Mouse (Mus musculus) forebrain, embryonic 14.5 days (tissue): Measurements from ENCODE around the gene Mip. TPM values are rescaled to one million over a fixed set of nuclear protein-coding genes. Genes with fewer than 3 reads are reported as not detected.
"Not testable (repeated sequence)": the region's sequence is repeated elsewhere in the genome, so short reads cannot be mapped to it uniquely, and the experiment has no call there.

ENCODE experiments used
- ATAC-seq: fragments of 200-750 bp; cut with Nextera tagmentation; 2 replicates; pipeline ENCODE4 v1.8.0; 2017; ENCODE audit warnings: mild to moderate bottlenecking, moderate library complexity
- DNase-seq: peaks from one replicate; pipeline ENCODE4 v3.0.0-alpha.2; 2015; ENCODE audit warnings: low spot score
- H3K27ac ChIP-seq: fragments of 300-500 bp; sonication (generic); 2 replicates; pipeline ENCODE4 v1.5.1; 2014; ENCODE audit warnings: low read depth, mild to moderate bottlenecking, control low read depth, low read length, moderate library complexity
- H3K27me3 ChIP-seq: fragments of 300-500 bp; sonication (generic); replicated peaks from 2 replicates; pipeline ENCODE4 v1.6.1; 2014; ENCODE audit warnings: low read length, control low read depth, mixed read lengths; ENCODE audit not compliant: control insufficient read depth, insufficient read depth
- H3K36me3 ChIP-seq: fragments of 300-500 bp; sonication (generic); 2 replicates; pipeline ENCODE4 v1.6.1; 2014; ENCODE audit warnings: low read length, control low read depth; ENCODE audit not compliant: control insufficient read depth, insufficient read depth
- H3K4me1 ChIP-seq: fragments of 300-500 bp; sonication (generic); 2 replicates; pipeline ENCODE4 v1.6.1; 2014; ENCODE audit warnings: antibody characterized with exemption, low read length, control low read depth; ENCODE audit not compliant: control insufficient read depth, insufficient read depth
- H3K4me2 ChIP-seq: fragments of 300-500 bp; sonication (generic); 2 replicates; pipeline ENCODE4 v1.6.1; 2014; ENCODE audit warnings: mild to moderate bottlenecking, control low read depth, low read length
- H3K4me3 ChIP-seq: fragments of 300-500 bp; sonication (generic); 2 replicates; pipeline ENCODE4 v1.5.1; 2014; ENCODE audit warnings: low read depth, low read length, control low read depth
- H3K9ac ChIP-seq: fragments of 300-500 bp; sonication (generic); 2 replicates; pipeline ENCODE4 v1.6.1; 2014; ENCODE audit warnings: mild to moderate bottlenecking, low read length, control low read depth, moderate library complexity
- H3K9me3 ChIP-seq: fragments of 300-500 bp; sonication (generic); replicated peaks from 2 replicates; pipeline ENCODE4 v1.6.1; 2016; ENCODE audit warnings: low read length, control low read depth, mixed read lengths; ENCODE audit not compliant: control insufficient read depth
- WGBS: fragments of 180-500 bp; shearing (Covaris S2); extraction: QIAGEN DNeasy Blood & Tissue Kit; methylation state at CpG from one replicate; pipeline ENCODE4 v1.1.7; 2014; 5-methylcytosine and 5-hydroxymethylcytosine counted together
- polyA plus RNA-seq: library from polyadenylated mRNA; unstranded; fragments of >200 nt; fragmentation: Nextera tagmentation; extraction: Ambion mirVana; gene quantifications from 2 replicates; pipeline ENCODE4 v1.2.1, GENCODE M21; 2014

Mip gene
- polyA plus RNA-seq, 1 experiment from 2014 or later, result 0.22 TPM

DNA sequence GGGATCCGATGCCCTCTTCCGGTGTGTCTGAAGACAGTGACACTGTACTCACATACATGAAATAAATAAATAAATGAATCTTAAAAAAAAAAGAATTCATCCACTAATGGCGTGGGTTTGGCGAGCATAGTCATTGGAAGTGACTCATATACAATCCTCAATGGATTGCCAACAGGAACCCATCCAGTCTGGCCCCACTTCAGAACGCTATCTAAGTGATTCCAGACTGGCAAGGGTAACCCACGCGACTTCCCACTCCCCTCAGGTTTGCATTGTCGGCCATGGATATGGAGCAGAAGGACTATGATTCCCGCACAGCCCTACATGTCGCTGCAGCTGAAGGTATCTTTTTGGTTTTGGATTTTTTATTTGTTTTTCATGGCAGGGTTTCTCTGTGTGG lies 17.3 kb upstream of the Mip start:
- no peaks in the 10 kb centered on the region for H3K27me3 ChIP-seq
- H3K4me3 ChIP-seq, result no peak overlapping the region
- 93% methylated on average over 10 of the region's 10 CpGs for WGBS
- peaks cover 4% of the 10 kb centered on the region; the same call in 1 of the 2 replicates for H3K4me1 ChIP-seq
- no peak overlapping the region for H3K4me2 ChIP-seq
- H3K27ac ChIP-seq, result no peak overlapping the region
- ATAC-seq, result no peak
- H3K36me3 ChIP-seq, result 0 out of 2 replicates have a peak, but pooled peaks cover 8% of the 10 kb centered on the region
- no peak for DNase-seq
- no peak overlapping the region for H3K9ac ChIP-seq
- no peaks in the 10 kb centered on the region for H3K9me3 ChIP-seq

DNA sequence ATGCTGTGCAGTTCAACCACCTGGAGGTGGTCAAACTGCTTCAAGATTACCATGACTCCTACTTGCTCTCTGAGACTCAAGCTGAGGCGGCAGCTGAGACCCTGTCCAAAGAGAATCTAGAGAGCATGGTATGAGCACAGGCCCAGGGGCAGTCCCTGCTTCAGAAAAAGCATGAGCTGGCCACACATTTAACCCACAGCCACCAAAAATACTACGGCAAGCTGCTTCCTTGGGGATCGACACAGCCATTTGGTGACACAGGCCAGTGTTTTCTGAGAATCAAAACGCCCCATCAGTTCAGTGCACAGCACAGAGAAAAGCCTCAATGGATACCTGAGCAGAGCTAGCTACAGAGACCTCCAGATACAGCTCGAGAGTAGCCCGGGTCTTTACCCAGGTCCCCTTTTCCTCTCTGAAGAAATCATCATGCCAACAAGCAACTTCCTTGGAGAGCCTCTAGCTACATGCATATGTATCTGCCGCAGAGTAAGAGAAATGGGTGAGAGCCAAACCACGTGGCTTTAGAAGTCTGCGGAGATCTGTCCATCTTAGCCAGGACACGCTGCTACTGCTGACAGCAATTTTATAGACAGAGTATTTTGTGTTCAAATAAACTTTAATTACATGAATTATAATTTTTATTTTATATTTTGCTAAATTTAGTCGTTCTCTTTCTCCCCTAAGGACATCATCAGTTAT lies 16.2 kb upstream of the Mip start:
- H3K9me3 ChIP-seq, result no peaks in the 10 kb centered on the region
- 93% methylated on average over 11 of the region's 11 CpGs for WGBS
- no peak for DNase-seq
- H3K4me3 ChIP-seq, result no peak overlapping the region
- no peak overlapping the region for H3K9ac ChIP-seq
- no peak overlapping the region for H3K27ac ChIP-seq
- peaks cover 4% of the 10 kb centered on the region; the same call in 1 of the 2 replicates for H3K4me1 ChIP-seq
- H3K27me3 ChIP-seq, result 0 out of 2 replicates have a peak, but pooled peaks cover 2% of the 10 kb centered on the region
- H3K4me2 ChIP-seq, result no peak overlapping the region
- ATAC-seq, result no peak
- 0 out of 2 replicates have a peak, but pooled peaks cover 8% of the 10 kb centered on the region for H3K36me3 ChIP-seq

GRCm38 (mm10) chr10:128210131-128210530 lies 15.5 kb upstream of the Mip start:
- Histone ChIP-seq H3K9ac (no peak overlapping the region), H3K9me3 (no peaks in the 10 kb centered on the region), H3K4me2 (peak overlapping the region; percentile 61; the same call in 1 of the 2 replicates), H3K4me1 (peaks cover 4% of the 10 kb centered on the region; the same call in 1 of the 2 replicates), H3K36me3 (0 out of 2 replicates have a peak, but pooled peaks cover 8% of the 10 kb centered on the region), H3K4me3 (no peak overlapping the region), H3K27me3 (0 out of 2 replicates have a peak, but pooled peaks cover 2% of the 10 kb centered on the region), H3K27ac (no peak overlapping the region)
- no peak for ATAC-seq
- DNase-seq, result no peak
- 89% methylated on average over 2 of the region's 2 CpGs for WGBS

- H3K4me3 ChIP-seq, result peak overlapping the region; percentile 57
- no peaks in the 10 kb centered on the region for H3K9me3 ChIP-seq
- 0 out of 2 replicates have a peak, but pooled peaks cover 2% of the 10 kb centered on the region for H3K27me3 ChIP-seq
- H3K36me3 ChIP-seq, result 0 out of 2 replicates have a peak, but pooled peaks cover 8% of the 10 kb centered on the region
- no peak for DNase-seq
- H3K27ac ChIP-seq, result no peak overlapping the region
- H3K4me2 ChIP-seq, result peak overlapping the region; percentile 61
- WGBS, result 29% methylated on average over 14 of the region's 14 CpGs
- H3K9ac ChIP-seq, result peak overlapping the region; percentile 68
- ATAC-seq, result peak; percentile 14; the same call in 1 of the 2 replicates
- H3K4me1 ChIP-seq, result peaks cover 4% of the 10 kb centered on the region; the same call in 1 of the 2 replicates
These were observed 14.7 kb upstream of the Mip start for GRCm38 (mm10) chr10:128210954-128211353.

- H3K9ac ChIP-seq, result peak within 1 kb of the TSS; percentile 68
- no peak within 1 kb of the TSS; the same call in 1 of the 2 replicates for H3K27ac ChIP-seq
- H3K4me1 ChIP-seq, result peaks cover 4% of the 10 kb centered on the region; the same call in 1 of the 2 replicates
- 0 out of 2 replicates have a peak, but pooled peaks cover 5% of the 10 kb centered on the region for H3K36me3 ChIP-seq
- no peaks in the 10 kb centered on the region for H3K9me3 ChIP-seq
- H3K27me3 ChIP-seq, result 0 out of 2 replicates have a peak, but pooled peaks cover 2% of the 10 kb centered on the region
- DNase-seq (peak; percentile 96), ATAC-seq (peak; percentile 98)
- H3K4me2 ChIP-seq, result peak within 1 kb of the TSS; percentile 61
- under 1% methylated on average over 30 of the region's 30 CpGs for WGBS
- peak within 1 kb of the TSS; percentile 57 for H3K4me3 ChIP-seq
These were observed 14.1 kb upstream of the Mip start, which contains the start of gene Spryd4 for GRCm38 (mm10) chr10:128211390-128212108. Spryd4 (minus strand) TSS chr10:128211807.

- H3K4me3 ChIP-seq, result peak overlapping the region; percentile 57
- ATAC-seq (peak; percentile 13; the same call in 1 of the 2 replicates), DNase-seq (no peak)
- H3K9ac ChIP-seq, result peak overlapping the region; percentile 68
- H3K27me3 ChIP-seq, result 0 out of 2 replicates have a peak, but pooled peaks cover 2% of the 10 kb centered on the region
- H3K9me3 ChIP-seq, result no peaks in the 10 kb centered on the region
- H3K27ac ChIP-seq, result no peak overlapping the region; the same call in 1 of the 2 replicates
- peaks cover 4% of the 10 kb centered on the region; the same call in 1 of the 2 replicates for H3K4me1 ChIP-seq
- H3K36me3 ChIP-seq, result 0 out of 2 replicates have a peak, but pooled peaks cover 3% of the 10 kb centered on the region
- WGBS, result 49% methylated on average over 6 of the region's 6 CpGs
- peak overlapping the region; percentile 61 for H3K4me2 ChIP-seq
These were observed 13.5 kb upstream of the Mip start for GRCm38 (mm10) chr10:128212148-128212547.

DNA sequence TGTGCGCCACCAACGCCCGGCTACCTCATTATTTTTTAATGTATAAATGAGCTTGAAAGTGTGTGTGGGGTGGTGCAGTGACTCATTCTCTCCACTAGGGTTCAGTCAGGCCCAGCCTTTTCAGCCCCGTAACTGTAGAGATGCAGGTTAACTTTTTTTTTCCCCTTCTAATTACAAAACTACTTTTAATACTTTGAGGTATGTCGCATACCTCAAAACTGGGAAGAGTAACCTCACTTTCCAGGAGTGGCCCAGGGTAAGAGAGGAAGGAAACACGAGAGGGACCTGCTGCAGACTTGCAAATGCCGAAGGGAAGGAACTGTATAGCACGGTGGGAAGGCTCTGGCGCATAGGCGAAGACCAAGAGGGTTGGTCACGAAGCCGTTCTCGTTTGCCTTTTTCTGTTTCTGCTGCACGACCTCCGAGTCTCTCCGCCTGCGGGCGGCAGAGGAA lies 12.7 kb upstream of the Mip start:
- 2% methylated on average over 18 of the region's 18 CpGs for WGBS
- H3K36me3 ChIP-seq, result 0 out of 2 replicates have a peak, but pooled peaks cover 3% of the 10 kb centered on the region
- peaks cover 4% of the 10 kb centered on the region; the same call in 1 of the 2 replicates for H3K4me1 ChIP-seq
- peak; percentile 25; the same call in 1 of the 2 replicates for ATAC-seq
- no peak overlapping the region for H3K27ac ChIP-seq
- peak overlapping the region; percentile 43 for H3K4me2 ChIP-seq
- H3K9ac ChIP-seq, result peak overlapping the region; percentile 25; the same call in 1 of the 2 replicates
- peak overlapping the region; percentile 6; the same call in 1 of the 2 replicates for H3K4me3 ChIP-seq
- 0 out of 2 replicates have a peak, but pooled peaks cover 2% of the 10 kb centered on the region for H3K27me3 ChIP-seq
- DNase-seq, result peak; percentile 74
- H3K9me3 ChIP-seq, result no peaks in the 10 kb centered on the region

GRCm38 (mm10) chr10:128214112-128214511 lies 11.5 kb upstream of the Mip start:
- H3K27ac ChIP-seq, H3K4me2 ChIP-seq, H3K9me3 ChIP-seq, DNase-seq, H3K36me3 ChIP-seq, H3K4me1 ChIP-seq, H3K27me3 ChIP-seq, ATAC-seq, H3K4me3 ChIP-seq, H3K9ac ChIP-seq: not testable (repeated sequence)
- 91% methylated on average over 4 of the region's 4 CpGs for WGBS
